In genomic region chr14:99022346-99023086, GRCm38 (mm10) we compare ENCODE assay signal across 10 mouse cellular contexts. TPM values are rescaled to one million over a fixed set of nuclear protein-coding genes. Genes with fewer than 3 reads are reported as not detected.
DNase-seq lines count a peak whose midpoint lies in the region; ATAC-seq and TF ChIP-seq lines count a peak whose summit lies in the region.
"Had no signal": no experiment of that assay in that cellular context is flagged by ENCODE, and none has a peak within 500 bp of the region (broad histone marks: within the 10 kb centered on the region; RNA-seq: fewer than 3 reads in every experiment).

No protein-coding gene starts in this region.

- no peak for DNase-seq in liver, embryonic 11.5 days (ENCODE audit: low spot score)
- no peak for DNase-seq in liver
- peak; percentile 48 for DNase-seq in intestine, embryonic 14.5 days (ENCODE audit: low spot score)
- no peak for DNase-seq in adrenal gland, adult (ENCODE audit: inconsistent age in 2 of 2, low spot score in 1 of 2)
- no peak for DNase-seq in left cerebral cortex, postnatal 36 days (ENCODE audit: low spot score in 2 of 2)
- no peak for DNase-seq in gastrocnemius, postnatal 10 days
- DNase-seq: lung, postnatal 10 days; thymus, postnatal 36 days had no signal

- H3K9me3 ChIP-seq in liver, embryonic 11.5 days (ENCODE audit: control insufficient read depth, low read length), result no peaks in the 10 kb centered on the region
- no peaks in the 10 kb centered on the region for H3K9me3 ChIP-seq in embryonic facial prominence, embryonic 15.5 days (replicated peaks)
- H3K9me3 ChIP-seq in intestine, embryonic 14.5 days (ENCODE audit: control insufficient read depth, low read length), result 0 out of 2 replicates have a peak, but pooled peaks cover 4% of the 10 kb centered on the region

- H3K27me3 ChIP-seq in liver, embryonic 11.5 days (replicated peaks; ENCODE audit: control insufficient read depth, insufficient read depth, low read length), result no peaks in the 10 kb centered on the region
- H3K27me3 ChIP-seq in embryonic facial prominence, embryonic 15.5 days, result no peaks in the 10 kb centered on the region
- no peaks in the 10 kb centered on the region for H3K27me3 ChIP-seq in intestine, embryonic 14.5 days (replicated peaks; ENCODE audit: control insufficient read depth, insufficient read depth, low read length)

- intact Hi-C loops in left cerebral cortex, postnatal 36 days (cut with DNase I), result loop anchor here (5.0 kb wide), 1 partner anchor 1690 kb away; no protein-coding TSS in a partner anchor

- no peak overlapping the region for H3K9ac ChIP-seq in liver, embryonic 11.5 days (ENCODE audit: low read depth, low read length)
- H3K9ac ChIP-seq in embryonic facial prominence, embryonic 15.5 days, result no peak overlapping the region
- no peak overlapping the region for H3K9ac ChIP-seq in intestine, embryonic 14.5 days (ENCODE audit: low read length)

- H3K4me3 ChIP-seq in liver, embryonic 11.5 days (ENCODE audit: low read depth, low read length), result no peak overlapping the region; the same call in 1 of the 2 replicates
- H3K4me3 ChIP-seq in embryonic facial prominence, embryonic 15.5 days (replicated peaks), result peak overlapping the region; percentile 24; the same call in 1 of the 2 replicates
- peak overlapping the region; percentile 11; the same call in 1 of the 2 replicates for H3K4me3 ChIP-seq in intestine, embryonic 14.5 days (ENCODE audit: low read depth, low read length)
- peak overlapping the region; percentile 34; the same call in 1 of the 2 replicates for H3K4me3 ChIP-seq in olfactory bulb, adult 2 months (ENCODE audit: insufficient read depth, low read depth, low read length)

- H3K4me2 ChIP-seq in liver, embryonic 11.5 days, result peak overlapping the region; percentile 17; the same call in 1 of the 2 replicates
- H3K4me2 ChIP-seq in embryonic facial prominence, embryonic 15.5 days (replicated peaks), result peak overlapping the region; percentile 44
- peak overlapping the region; percentile 31; the same call in 1 of the 2 replicates for H3K4me2 ChIP-seq in intestine, embryonic 14.5 days (ENCODE audit: low read length)

- no peak for TF ChIP-seq CTCF in olfactory bulb, adult 2 months (IDR thresholded peaks at IDR 0.05; ENCODE audit: insufficient read depth, low read depth, low read length)

- 51% methylated on average over 12 of the region's 12 CpGs for WGBS in liver, embryonic 11.5 days
- WGBS in embryonic facial prominence, embryonic 15.5 days, result 35% methylated on average over 12 of the region's 12 CpGs
- WGBS in intestine, embryonic 14.5 days, result 53% methylated on average over 12 of the region's 12 CpGs
- 29% methylated on average over 12 of the region's 12 CpGs for WGBS in olfactory bulb, adult 2 months

- TF ChIP-seq POLR2A in olfactory bulb, adult 2 months (IDR thresholded peaks at IDR 0.05; ENCODE audit: insufficient read depth, low read depth, low read length), result no peak

- no peak for ATAC-seq in liver, embryonic 11.5 days (replicated peaks; ENCODE audit: low FRiP score)
- ATAC-seq in embryonic facial prominence, embryonic 15.5 days (ENCODE audit: insufficient number of reproducible peaks, low FRiP score, low TSS enrichment, low read depth), result no peak
- no peak for ATAC-seq in intestine, embryonic 14.5 days (replicated peaks; ENCODE audit: low FRiP score, low TSS enrichment, low read depth)

- H3K27ac ChIP-seq in liver, embryonic 11.5 days (ENCODE audit: low read depth, low read length), result no peak overlapping the region
- H3K27ac ChIP-seq in embryonic facial prominence, embryonic 15.5 days (replicated peaks), result no peak overlapping the region
- no peak overlapping the region for H3K27ac ChIP-seq in intestine, embryonic 14.5 days (ENCODE audit: low read depth)
- no peak overlapping the region for H3K27ac ChIP-seq in olfactory bulb, adult 2 months (ENCODE audit: insufficient read depth, low read depth, low read length)

- no peaks in the 10 kb centered on the region for H3K4me1 ChIP-seq in liver, embryonic 11.5 days (replicated peaks; ENCODE audit: control insufficient read depth, insufficient read depth, low read length)
- H3K4me1 ChIP-seq in embryonic facial prominence, embryonic 15.5 days, result no peaks in the 10 kb centered on the region
- H3K4me1 ChIP-seq in intestine, embryonic 14.5 days (replicated peaks; ENCODE audit: control insufficient read depth, insufficient read depth, low read length), result no peaks in the 10 kb centered on the region
- no peaks in the 10 kb centered on the region for H3K4me1 ChIP-seq in olfactory bulb, adult 2 months (ENCODE audit: control insufficient read depth, insufficient read depth, low read length)

- H3K36me3 ChIP-seq in liver, embryonic 11.5 days (ENCODE audit: control insufficient read depth, insufficient read depth, low read length), result no peaks in the 10 kb centered on the region
- no peaks in the 10 kb centered on the region for H3K36me3 ChIP-seq in embryonic facial prominence, embryonic 15.5 days
- no peaks in the 10 kb centered on the region for H3K36me3 ChIP-seq in intestine, embryonic 14.5 days (ENCODE audit: control insufficient read depth, insufficient read depth, low read length)

RNA-seq across cellular contexts. Expression of gene Mzt1, which starts 23.4 kb away (rescaled TPM):
- 77.3 and 80.6 TPM in 2 replicates for polyA plus RNA-seq in liver, embryonic 11.5 days (2014; fragmentation: Nextera tagmentation; extraction: Ambion mirVana)
- 64.3 and 69.2 TPM in 2 replicates for polyA plus RNA-seq in embryonic facial prominence, embryonic 15.5 days (2015; fragmentation: Nextera tagmentation; extraction: Ambion mirVana)
- 53.1 and 64.1 TPM in 2 replicates for polyA plus RNA-seq in intestine, embryonic 14.5 days (2014; fragmentation: Nextera tagmentation; extraction: Ambion mirVana)
- polyA plus RNA-seq in olfactory bulb, adult 2 months (2012; ENCODE audit: insufficient read depth, insufficient read length, low replicate concordance, missing spikeins), result not detected in 2 replicates
- 10 to 100 TPM; 64.9 to 70.0 TPM for total RNA-seq in left cerebral cortex, postnatal 36 days (2021)
- 10 to 100 TPM; 22.5 to 26.6 TPM for total RNA-seq in gastrocnemius, postnatal 10 days (2021)

RNA-seq across cellular contexts. Expression of gene Bora, which starts 23.5 kb away (rescaled TPM):
- 70.4 and 76.3 TPM in 2 replicates for polyA plus RNA-seq in liver, embryonic 11.5 days (2014; fragmentation: Nextera tagmentation; extraction: Ambion mirVana)
- polyA plus RNA-seq in embryonic facial prominence, embryonic 15.5 days (2015; fragmentation: Nextera tagmentation; extraction: Ambion mirVana), result 46.7 and 48.5 TPM in 2 replicates
- 69.4 and 76.9 TPM in 2 replicates for polyA plus RNA-seq in intestine, embryonic 14.5 days (2014; fragmentation: Nextera tagmentation; extraction: Ambion mirVana)
- not detected in 2 replicates for polyA plus RNA-seq in olfactory bulb, adult 2 months (2012; ENCODE audit: insufficient read depth, insufficient read length, low replicate concordance, missing spikeins)
- 1 to 10 TPM; 2.6 to 4.5 TPM for total RNA-seq in left cerebral cortex, postnatal 36 days (2021)
- 1 to 10 TPM; 3.6 to 4.4 TPM for total RNA-seq in gastrocnemius, postnatal 10 days (2021)

RNA-seq across cellular contexts. Expression of gene Rpl36a-ps1, which starts 28.4 kb away (rescaled TPM):
- polyA plus RNA-seq in liver, embryonic 11.5 days (2014; fragmentation: Nextera tagmentation; extraction: Ambion mirVana), result 2.5 TPM in 2 replicates
- 1.6 and 2.4 TPM in 2 replicates for polyA plus RNA-seq in embryonic facial prominence, embryonic 15.5 days (2015; fragmentation: Nextera tagmentation; extraction: Ambion mirVana)
- polyA plus RNA-seq in intestine, embryonic 14.5 days (2014; fragmentation: Nextera tagmentation; extraction: Ambion mirVana), result 2.6 TPM in 1 of 2 replicates, not detected in the other
- not detected in 2 replicates for polyA plus RNA-seq in olfactory bulb, adult 2 months (2012; ENCODE audit: insufficient read depth, insufficient read length, low replicate concordance, missing spikeins)
- total RNA-seq in left cerebral cortex, postnatal 36 days (2021), result 1 to 10 TPM in 1 of 2 experiments, not detected in 1; 2.8 TPM
- 1 to 10 TPM; 1.2 to 6.3 TPM for total RNA-seq in gastrocnemius, postnatal 10 days (2021)

Comparison
In these comparisons a context has a peak if more than half of its experiments do, and no peak if none do; other contexts are left out.
1. RNA of gene Bora, which starts 23.5 kb away (polyA plus RNA-seq): 70.4 to 76.3 TPM in liver, embryonic 11.5 days, 69.4 to 76.9 TPM in intestine, embryonic 14.5 days and 46.7 to 48.5 TPM in embryonic facial prominence, embryonic 15.5 days; not detected in olfactory bulb, adult 2 months; every median in the first group is over 10 times any median in the second.
2. Peak in every context shown above with its lines, with median percentiles within 50 percentile points of each other: H3K4me2 ChIP-seq.